Mouse (Mus musculus): ENCODE measurements around the gene Coq6.

DNA sequence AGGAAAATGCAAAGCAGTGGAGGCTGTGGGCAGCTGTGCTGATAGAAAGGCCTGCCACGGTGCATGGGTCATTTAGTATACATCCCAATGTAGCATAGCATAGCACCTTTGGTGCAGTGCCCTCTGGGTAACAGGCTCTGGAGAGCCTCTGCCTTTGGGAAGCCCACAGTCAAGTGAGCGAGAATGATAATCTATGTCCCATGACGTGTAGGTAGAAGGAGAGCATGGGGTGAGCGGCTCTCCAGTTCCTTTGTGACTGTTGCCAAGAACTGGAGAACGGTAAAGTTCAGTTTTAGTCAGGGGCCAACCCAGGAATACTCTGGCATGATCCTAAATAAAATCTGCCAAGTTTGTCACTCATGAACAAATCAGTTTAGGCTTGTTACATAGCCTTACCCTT, 10.2 kb downstream of the Coq6 start:
- TF ChIP-seq POLR2A (IDR thresholded peaks at IDR 0.05; ENCODE audit: borderline replicate concordance, extremely low read depth, low read depth, low read length) (no peak), CTCF (IDR thresholded peaks at IDR 0.05; ENCODE audit: insufficient read depth, low read length) (no peak)

Measured in lung, adult 2 months (tissue).